Mouse (Mus musculus) embryonic facial prominence, embryonic 10.5 days (tissue): ENCODE data around the gene Cdh16. TPM values are rescaled to one million over a fixed set of nuclear protein-coding genes. Genes with fewer than 3 reads are reported as not detected.
"Not testable (repeated sequence)": the region's sequence is repeated elsewhere in the genome, so short reads cannot be mapped to it uniquely, and the experiment has no call there.

ENCODE experiments used
- DNase-seq: peaks from one replicate; pipeline ENCODE4 v3.0.0-alpha.2; 2017; ENCODE audit warnings: low spot score
- H3K27ac ChIP-seq: fragments of 300-500 bp; sonication (generic); replicated peaks from 2 replicates; pipeline ENCODE4 v1.5.1; 2016; ENCODE audit warnings: mild to moderate bottlenecking
- H3K27me3 ChIP-seq: fragments of 300-500 bp; sonication (generic); replicated peaks from 2 replicates; pipeline ENCODE4 v1.6.1; 2016; ENCODE audit warnings: low read depth, mild to moderate bottlenecking; ENCODE audit not compliant: poor library complexity, severe bottlenecking
- H3K36me3 ChIP-seq: fragments of 300-500 bp; sonication (generic); replicated peaks from 2 replicates; pipeline ENCODE4 v1.6.1; 2016; ENCODE audit warnings: mild to moderate bottlenecking, moderate library complexity
- H3K4me1 ChIP-seq: fragments of 300-500 bp; sonication (generic); 2 replicates; pipeline ENCODE4 v1.6.1; 2016
- H3K4me3 ChIP-seq: fragments of 300-500 bp; sonication (generic); 2 replicates; pipeline ENCODE4 v1.5.1; 2016; ENCODE audit warnings: mild to moderate bottlenecking, moderate library complexity
- H3K9me3 ChIP-seq: fragments of 300-500 bp; sonication (generic); 2 replicates; pipeline ENCODE4 v1.6.1; 2016; ENCODE audit warnings: mild to moderate bottlenecking
- whole genome bisulfite sequencing: fragments of 180-500 bp; shearing (Covaris S2); methylation state at CpG from one replicate; pipeline ENCODE4 v1.1.7; 2016; 5-methylcytosine and 5-hydroxymethylcytosine counted together
- polyA plus RNA-seq: library from polyadenylated mRNA; unstranded; fragments of >200 nt; fragmentation: Nextera tagmentation; extraction: Ambion mirVana; gene quantifications from 2 replicates; pipeline ENCODE4 v1.2.1, GENCODE M21; 2016

Gene Cdh16
- polyA plus RNA-seq, 1 experiment from 2014 or later: not detected

DNA sequence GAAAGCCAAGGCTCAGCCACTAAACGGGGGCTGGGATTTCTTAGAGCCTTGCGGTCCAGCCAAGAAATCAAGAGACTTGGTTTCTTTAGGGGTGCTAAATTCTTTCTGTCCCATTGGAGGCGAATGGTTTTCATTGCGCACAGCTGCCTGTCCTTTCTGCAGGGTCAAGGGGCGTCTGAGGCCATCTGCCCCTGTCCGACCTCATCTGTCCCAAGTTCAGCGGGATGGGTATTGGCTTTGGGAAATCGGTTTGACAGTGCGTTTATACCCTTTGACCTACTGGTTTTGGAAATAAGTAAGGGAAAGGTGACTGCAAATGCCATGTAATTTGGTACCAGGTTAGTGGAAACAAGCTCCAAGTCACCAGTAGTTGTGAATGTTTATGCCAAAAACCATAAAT, 32.3 kb downstream of the Cdh16 start:
- Histone ChIP-seq H3K4me3 (peak overlapping the region; percentile 87), H3K4me1 (peaks cover 18% of the 10 kb centered on the region), H3K36me3 (peaks cover 36% of the 10 kb centered on the region), H3K27ac (peak overlapping the region; percentile 87), H3K9me3 (no peaks in the 10 kb centered on the region), H3K27me3 (no peaks in the 10 kb centered on the region)
- no peak for DNase-seq
- 2% methylated on average over 9 of the region's 9 CpGs for WGBS

- Histone ChIP-seq H3K36me3 (peaks cover 31% of the 10 kb centered on the region), H3K4me3 (peak within 1 kb of the TSS; percentile 87), H3K4me1 (peaks cover 18% of the 10 kb centered on the region), H3K27ac (peak within 1 kb of the TSS; percentile 87), H3K27me3 (no peaks in the 10 kb centered on the region), H3K9me3 (no peaks in the 10 kb centered on the region)
- 1% methylated on average over 44 of the region's 44 CpGs for WGBS
- DNase-seq: peak; percentile 93
Measured at GRCm38 (mm10) chr8:104591133-104591834, 32.9 kb downstream of the Cdh16 start, which contains the start of gene Pdp2. Pdp2 (plus strand) TSS chr8:104591451.

GRCm38 (mm10) chr8:104590284-104590683, 33.9 kb downstream of the Cdh16 start:
- Histone ChIP-seq H3K27ac (no peak overlapping the region), H3K4me1 (peaks cover 18% of the 10 kb centered on the region), H3K36me3 (peaks cover 21% of the 10 kb centered on the region), H3K27me3 (no peaks in the 10 kb centered on the region), H3K4me3 (no peak overlapping the region), H3K9me3 (no peaks in the 10 kb centered on the region)
- 92% methylated on average over 3 of the region's 3 CpGs for WGBS
- no peak for DNase-seq

DNA sequence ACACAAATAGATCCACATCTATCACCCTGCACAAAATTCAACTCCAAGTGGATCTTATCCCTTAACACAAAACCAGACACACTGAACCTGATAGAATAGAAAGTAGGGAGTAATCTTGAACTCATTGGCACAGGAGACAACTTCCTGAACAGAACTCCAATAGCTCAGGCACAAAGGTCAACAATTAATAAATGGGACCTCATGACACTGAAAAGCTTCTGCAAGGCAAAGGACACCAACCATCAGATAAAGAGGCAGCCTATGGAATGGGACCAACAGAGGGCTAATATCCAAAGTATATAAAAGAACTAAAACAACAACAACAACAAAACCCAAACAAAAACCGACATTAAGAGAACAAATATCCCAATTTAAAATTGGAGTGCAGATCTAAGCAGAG, 39.7 kb downstream of the Cdh16 start:
- 59% methylated on average over 1 of the region's 1 CpGs for WGBS
- Histone ChIP-seq H3K9me3 (peaks cover 9% of the 10 kb centered on the region; the same call in 1 of the 2 replicates), H3K27ac (no peak overlapping the region), H3K4me1 (no peaks in the 10 kb centered on the region), H3K36me3 (no peaks in the 10 kb centered on the region), H3K27me3 (no peaks in the 10 kb centered on the region), H3K4me3 (no peak overlapping the region)
- DNase-seq: no peak

DNA sequence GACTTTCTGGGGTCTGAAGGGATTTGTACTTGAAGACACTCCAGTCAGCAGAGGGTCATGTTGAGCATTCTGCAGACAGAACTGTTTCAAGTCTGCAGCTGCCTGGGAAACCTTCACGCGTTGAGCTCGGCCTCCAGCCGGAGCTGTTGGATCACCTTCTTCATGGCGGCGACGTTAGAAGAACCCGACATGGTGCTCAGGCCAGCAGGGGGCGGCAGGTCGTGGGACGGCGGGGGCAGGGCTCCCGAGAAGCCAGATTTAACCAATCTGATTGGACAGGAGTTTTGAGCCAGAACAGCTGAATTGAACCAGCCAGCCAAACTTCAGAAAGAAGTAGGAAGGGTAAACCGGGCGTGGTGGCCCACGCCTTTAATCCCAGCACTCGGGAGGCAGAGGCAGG, 46.6 kb downstream of the Cdh16 start:
- H3K27ac ChIP-seq, H3K27me3 ChIP-seq, H3K4me1 ChIP-seq, H3K4me3 ChIP-seq, H3K9me3 ChIP-seq, H3K36me3 ChIP-seq, DNase-seq: not testable (repeated sequence)
- WGBS: 80% methylated on average over 17 of the region's 17 CpGs

- H3K9me3 ChIP-seq: no peaks in the 10 kb centered on the region
- H3K4me1 ChIP-seq: no peaks in the 10 kb centered on the region
- no peak for DNase-seq
- no peaks in the 10 kb centered on the region for H3K36me3 ChIP-seq
- no peak overlapping the region for H3K27ac ChIP-seq
- no peaks in the 10 kb centered on the region for H3K27me3 ChIP-seq
- H3K4me3 ChIP-seq: no peak overlapping the region
- whole genome bisulfite sequencing: 88% methylated on average over 3 of the region's 3 CpGs
Measured at GRCm38 (mm10) chr8:104576820-104577219, 47.4 kb downstream of the Cdh16 start.

- no peaks in the 10 kb centered on the region for H3K9me3 ChIP-seq
- no peaks in the 10 kb centered on the region for H3K36me3 ChIP-seq
- H3K4me3 ChIP-seq: peak overlapping the region; percentile 56
- WGBS: 6% methylated on average over 26 of the region's 26 CpGs
- DNase-seq: peak; percentile 88
- H3K27me3 ChIP-seq: 0 out of 2 replicates have a peak, but pooled peaks cover under 1% of the 10 kb centered on the region
- H3K4me1 ChIP-seq: peaks cover 7% of the 10 kb centered on the region; the same call in 1 of the 2 replicates
- 0 out of 2 replicates have a peak overlapping the region, but pooled peaks have one; percentile 67 for H3K27ac ChIP-seq
Measured at GRCm38 (mm10) chr8:104570436-104571343, 53.5 kb downstream of the Cdh16 start.

GRCm38 (mm10) chr8:104569559-104569958, 54.6 kb downstream of the Cdh16 start:
- Histone ChIP-seq H3K4me3 (no peak overlapping the region), H3K27me3 (0 out of 2 replicates have a peak, but pooled peaks cover 3% of the 10 kb centered on the region), H3K4me1 (peaks cover 7% of the 10 kb centered on the region; the same call in 1 of the 2 replicates), H3K9me3 (no peaks in the 10 kb centered on the region), H3K36me3 (no peaks in the 10 kb centered on the region), H3K27ac (no peak overlapping the region)
- WGBS: 49% methylated on average over 1 of the region's 1 CpGs
- DNase-seq: peak; percentile 26

- H3K4me1 ChIP-seq: no peaks in the 10 kb centered on the region
- 0 out of 2 replicates have a peak, but pooled peaks cover 3% of the 10 kb centered on the region for H3K27me3 ChIP-seq
- WGBS: 97% methylated on average over 5 of the region's 5 CpGs
- H3K27ac ChIP-seq: no peak overlapping the region
- no peak for DNase-seq
- no peaks in the 10 kb centered on the region for H3K36me3 ChIP-seq
- H3K4me3 ChIP-seq: no peak overlapping the region
- H3K9me3 ChIP-seq: no peaks in the 10 kb centered on the region
Measured at GRCm38 (mm10) chr8:104565457-104565798, 58.8 kb downstream of the Cdh16 start.

- peak; percentile 88 for DNase-seq
- Histone ChIP-seq H3K27ac (no peak overlapping the region), H3K4me1 (no peaks in the 10 kb centered on the region), H3K9me3 (no peaks in the 10 kb centered on the region), H3K36me3 (no peaks in the 10 kb centered on the region), H3K27me3 (0 out of 2 replicates have a peak, but pooled peaks cover 3% of the 10 kb centered on the region), H3K4me3 (no peak overlapping the region)
- 19% methylated on average over 22 of the region's 22 CpGs for WGBS
Measured at GRCm38 (mm10) chr8:104564633-104565456, 59.4 kb downstream of the Cdh16 start.

DNA sequence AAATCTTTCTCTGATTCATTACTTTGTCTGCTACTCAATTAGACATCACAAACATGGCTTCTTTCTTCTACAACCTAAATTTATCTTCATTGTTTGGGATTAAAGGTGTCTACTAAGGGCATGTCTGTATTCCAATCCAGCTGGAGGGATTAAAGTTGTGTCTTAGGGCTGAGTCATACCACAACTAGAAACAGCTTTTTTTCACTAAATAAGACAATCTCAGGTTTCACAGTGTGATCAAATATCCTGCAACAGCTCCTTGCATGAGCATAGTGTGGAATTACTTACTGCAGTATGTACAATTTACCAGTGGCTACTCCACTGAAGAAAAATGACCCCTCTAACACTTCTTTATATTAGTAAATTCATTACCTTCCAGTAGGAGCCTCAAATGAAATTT, 63.5 kb downstream of the Cdh16 start:
- Histone ChIP-seq H3K27ac (no peak overlapping the region), H3K4me3 (no peak overlapping the region), H3K9me3 (no peaks in the 10 kb centered on the region), H3K27me3 (0 out of 2 replicates have a peak, but pooled peaks cover 3% of the 10 kb centered on the region), H3K36me3 (no peaks in the 10 kb centered on the region), H3K4me1 (no peaks in the 10 kb centered on the region)
- DNase-seq: no peak

DNA sequence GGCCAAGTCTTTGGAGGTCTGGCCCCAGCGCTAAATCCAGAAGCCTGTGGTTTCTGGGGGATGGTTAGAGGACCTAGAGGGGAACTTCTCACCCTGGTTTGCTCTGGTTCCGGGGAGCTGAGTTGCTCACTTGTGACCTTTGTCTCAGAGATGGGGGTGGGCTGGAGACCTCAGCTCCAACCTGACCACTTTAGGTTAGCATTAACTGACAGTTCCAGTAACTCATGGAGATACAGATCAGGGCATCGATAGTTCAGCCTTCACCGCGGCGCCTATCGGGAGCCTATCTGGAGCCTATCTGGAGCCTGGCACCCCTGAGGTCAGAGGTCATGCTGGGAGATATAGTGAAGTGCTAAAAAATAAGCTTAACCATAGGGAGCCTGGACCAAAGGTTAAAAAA, 67.0 kb downstream of the Cdh16 start:
- Histone ChIP-seq H3K36me3 (no peaks in the 10 kb centered on the region), H3K27ac (no peak overlapping the region), H3K27me3 (peaks cover 5% of the 10 kb centered on the region; the same call in 1 of the 2 replicates), H3K4me1 (no peaks in the 10 kb centered on the region), H3K4me3 (no peak overlapping the region), H3K9me3 (no peaks in the 10 kb centered on the region)
- DNase-seq: no peak
- WGBS: 85% methylated on average over 7 of the region's 7 CpGs
